Mouse (Mus musculus): ENCODE data around the gene Camkv. TPM values are rescaled to one million over a fixed set of nuclear protein-coding genes. Genes with fewer than 3 reads are reported as not detected.

Camkv gene
- polyA plus RNA-seq, 1 experiment from 2014 or later, result 13.0 TPM

DNA sequence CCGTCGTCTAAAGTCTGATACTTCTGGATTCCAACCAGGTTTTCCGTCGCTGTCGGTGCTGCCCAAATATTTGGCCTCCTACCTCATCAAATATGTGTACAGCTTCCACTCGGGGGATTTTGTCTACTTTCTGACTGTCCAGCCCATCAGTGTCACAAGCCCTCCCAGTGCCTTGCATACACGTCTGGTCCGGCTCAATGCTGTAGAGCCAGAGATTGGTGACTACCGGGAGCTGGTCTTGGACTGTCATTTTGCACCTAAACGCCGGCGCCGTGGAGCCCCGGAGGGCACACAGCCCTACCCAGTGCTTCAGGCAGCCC lies 27.7 kb upstream of the Camkv start:
- no peak overlapping the region for H3K27ac ChIP-seq
- 85% methylated on average over 14 of the region's 14 CpGs for WGBS
- H3K4me3 ChIP-seq, result no peak overlapping the region
- no peak for DNase-seq (ENCODE audit: low spot score)
- no peaks in the 10 kb centered on the region for H3K9me3 ChIP-seq
- peaks cover 33% of the 10 kb centered on the region for H3K4me1 ChIP-seq (replicated peaks)
- no peaks in the 10 kb centered on the region for H3K36me3 ChIP-seq
- H3K27me3 ChIP-seq (ENCODE audit: insufficient read depth, poor library complexity, severe bottlenecking), result peaks cover 43% of the 10 kb centered on the region

DNA sequence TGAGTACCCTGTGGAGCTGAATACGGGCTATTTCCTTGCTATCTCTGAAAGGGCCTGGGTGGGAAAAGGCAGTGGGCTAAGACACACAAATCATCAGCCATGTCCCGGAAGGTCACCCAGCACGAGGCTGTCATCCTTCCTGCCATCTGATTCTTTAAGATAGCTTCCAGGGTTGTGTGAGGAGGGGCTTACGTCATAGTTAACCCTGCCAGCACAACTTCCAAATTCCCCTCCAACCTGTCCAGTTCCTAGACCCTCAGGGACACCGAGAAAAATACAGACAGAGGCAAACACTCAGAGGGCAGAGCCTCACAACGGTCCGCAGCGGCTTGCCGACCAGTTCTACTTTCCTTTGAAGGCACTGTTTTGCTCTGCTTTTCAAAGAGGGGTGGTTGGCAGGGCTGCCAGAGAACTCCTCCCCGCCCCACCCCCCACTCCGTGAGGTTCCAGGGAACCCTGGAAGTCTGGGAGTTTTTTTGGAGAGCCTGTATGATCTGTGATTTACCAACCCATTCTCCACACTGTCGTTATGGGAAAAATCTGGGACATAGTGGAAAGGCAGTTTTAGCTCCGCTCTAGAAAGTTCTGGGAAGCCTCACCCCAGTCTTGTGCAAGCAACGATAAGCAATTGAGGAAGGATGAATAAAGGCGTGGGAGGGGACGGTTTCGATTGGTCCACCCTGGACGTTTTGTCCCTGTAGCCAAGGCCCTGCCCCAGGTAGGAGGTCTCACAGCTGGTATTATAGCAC lies 26.9 kb upstream of the Camkv start:
- Histone ChIP-seq H3K9me3 (no peaks in the 10 kb centered on the region), H3K27me3 (ENCODE audit: insufficient read depth, poor library complexity, severe bottlenecking) (peaks cover 40% of the 10 kb centered on the region), H3K36me3 (no peaks in the 10 kb centered on the region), H3K27ac (0 out of 2 replicates have a peak overlapping the region, but pooled peaks have one; percentile 16), H3K4me3 (peak overlapping the region; percentile 13; the same call in 1 of the 2 replicates), H3K4me1 (replicated peaks) (peaks cover 33% of the 10 kb centered on the region)
- no peak for DNase-seq (ENCODE audit: low spot score)
- WGBS, result 29% methylated on average over 18 of the region's 18 CpGs

DNA sequence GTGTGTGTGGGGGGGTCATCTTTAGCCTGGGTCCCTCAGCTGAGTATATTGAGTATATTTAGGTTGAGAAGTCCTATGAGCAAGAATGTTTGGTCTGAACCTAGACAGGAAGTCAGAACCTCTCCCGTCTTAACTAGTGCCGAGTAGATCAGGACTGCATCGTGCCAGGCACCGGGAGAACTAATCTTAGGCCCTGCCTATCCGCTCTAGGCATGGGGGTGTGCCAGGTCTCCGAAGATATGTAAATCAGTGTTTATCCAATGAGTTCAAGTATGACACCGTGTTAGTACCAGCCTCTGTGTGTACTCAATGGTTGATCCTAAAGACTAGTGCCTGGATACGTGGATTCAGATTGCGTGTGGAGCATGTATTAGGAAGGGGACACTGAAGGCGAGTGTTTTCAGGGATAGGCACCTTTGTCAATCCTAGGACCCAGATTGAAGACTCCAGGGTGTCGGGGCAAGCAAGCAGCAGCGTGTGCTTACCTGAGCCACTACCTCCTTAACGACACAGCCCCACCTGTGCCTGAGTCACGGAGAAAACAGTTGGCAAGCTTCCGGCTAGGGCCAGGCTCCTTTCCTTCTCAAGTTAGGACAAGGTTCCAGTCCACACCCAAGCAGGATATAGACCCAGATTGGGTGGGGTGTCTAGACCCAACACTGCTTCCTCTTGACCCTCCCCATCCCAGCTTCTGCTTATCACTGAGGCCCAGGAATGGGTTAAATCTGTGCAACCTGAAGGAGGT lies 25.3 kb upstream of the Camkv start:
- H3K4me1 ChIP-seq (replicated peaks), result peaks cover 33% of the 10 kb centered on the region
- no peaks in the 10 kb centered on the region for H3K9me3 ChIP-seq
- H3K36me3 ChIP-seq, result no peaks in the 10 kb centered on the region
- no peak overlapping the region for H3K27ac ChIP-seq
- H3K27me3 ChIP-seq (ENCODE audit: insufficient read depth, poor library complexity, severe bottlenecking), result peaks cover 43% of the 10 kb centered on the region
- H3K4me3 ChIP-seq, result no peak overlapping the region
- no peak for DNase-seq (ENCODE audit: low spot score)
- WGBS, result 88% methylated on average over 15 of the region's 15 CpGs

DNA sequence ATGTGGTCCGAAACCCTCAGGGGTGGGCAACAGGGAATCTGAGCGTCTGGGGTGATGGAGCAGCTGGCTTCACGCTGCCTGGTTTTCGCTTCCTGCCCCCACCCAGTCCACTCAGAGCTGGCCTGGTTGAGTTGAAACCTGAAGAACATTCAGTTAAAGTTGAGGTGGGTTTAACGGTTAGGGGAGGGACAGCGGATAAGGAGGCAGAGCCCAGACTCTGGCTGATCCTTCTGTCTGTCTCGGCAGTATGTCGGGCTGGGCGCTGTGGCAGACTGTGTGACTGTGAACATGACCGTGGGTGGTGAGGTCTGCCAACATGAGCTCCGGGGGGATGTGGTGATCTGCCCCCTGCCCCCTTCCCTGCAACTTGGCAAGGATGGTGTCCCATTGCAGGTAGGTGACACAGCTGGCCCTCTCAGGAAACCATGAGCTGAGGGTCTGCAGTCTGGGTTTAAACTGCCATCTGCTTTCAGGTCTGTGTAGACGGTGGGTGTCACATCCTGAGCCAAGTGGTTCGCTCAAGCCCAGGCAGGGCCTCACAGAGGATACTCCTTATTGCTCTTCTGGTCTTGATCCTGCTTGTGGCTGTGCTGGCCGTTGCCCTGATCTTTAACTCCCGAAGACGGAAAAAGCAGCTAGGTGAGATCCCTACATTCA lies 20.6 kb upstream of the Camkv start:
- DNase-seq (ENCODE audit: low spot score), result no peak
- H3K27ac ChIP-seq, result no peak overlapping the region; the same call in 1 of the 2 replicates
- H3K9me3 ChIP-seq, result no peaks in the 10 kb centered on the region
- 0 out of 2 replicates have a peak, but pooled peaks cover 9% of the 10 kb centered on the region for H3K27me3 ChIP-seq (ENCODE audit: insufficient read depth, poor library complexity, severe bottlenecking)
- no peak overlapping the region for H3K4me3 ChIP-seq
- H3K36me3 ChIP-seq, result no peaks in the 10 kb centered on the region
- peaks cover 12% of the 10 kb centered on the region for H3K4me1 ChIP-seq (replicated peaks)
- 82% methylated on average over 16 of the region's 16 CpGs for WGBS

DNA sequence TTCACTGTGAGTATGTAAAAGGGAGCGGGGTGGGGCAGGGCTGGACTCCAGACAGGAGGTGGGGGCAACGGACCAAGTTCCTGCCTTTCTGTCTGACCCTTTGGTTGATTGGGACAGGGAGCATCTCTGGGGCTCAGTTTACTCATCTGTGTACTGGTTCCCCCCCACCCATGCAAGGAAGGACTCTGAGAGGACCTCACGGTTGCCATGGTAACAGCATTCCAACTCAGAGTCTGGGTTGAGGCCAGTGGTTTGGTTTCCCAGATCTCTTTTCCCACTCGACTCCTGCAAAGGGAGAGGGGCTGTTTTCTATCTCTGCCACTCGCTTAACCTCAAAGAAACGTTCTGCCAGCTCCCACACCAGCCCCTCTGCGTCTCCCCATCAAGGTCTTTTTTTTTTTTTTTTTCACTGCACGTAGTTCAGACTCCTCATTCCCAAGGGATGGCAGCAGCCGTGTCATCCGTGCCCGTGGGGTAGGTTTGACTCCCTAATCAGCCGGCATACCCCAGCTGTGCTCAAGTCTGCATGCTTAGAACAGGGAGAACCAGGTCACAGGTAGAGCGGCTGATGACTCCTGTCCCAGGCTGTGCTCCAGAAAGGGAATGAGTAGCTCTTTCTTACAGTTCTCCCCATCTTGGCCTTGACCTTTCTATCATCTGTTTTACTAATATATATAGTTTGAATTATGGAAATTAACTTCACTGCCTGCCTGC lies 17.4 kb upstream of the Camkv start:
- Histone ChIP-seq H3K27me3 (ENCODE audit: insufficient read depth, poor library complexity, severe bottlenecking) (0 out of 2 replicates have a peak, but pooled peaks cover 16% of the 10 kb centered on the region), H3K36me3 (no peaks in the 10 kb centered on the region), H3K4me3 (no peak overlapping the region), H3K4me1 (replicated peaks) (peaks cover 13% of the 10 kb centered on the region), H3K9me3 (no peaks in the 10 kb centered on the region), H3K27ac (no peak overlapping the region)
- WGBS, result 43% methylated on average over 13 of the region's 13 CpGs
- no peak for DNase-seq (ENCODE audit: low spot score)

DNA sequence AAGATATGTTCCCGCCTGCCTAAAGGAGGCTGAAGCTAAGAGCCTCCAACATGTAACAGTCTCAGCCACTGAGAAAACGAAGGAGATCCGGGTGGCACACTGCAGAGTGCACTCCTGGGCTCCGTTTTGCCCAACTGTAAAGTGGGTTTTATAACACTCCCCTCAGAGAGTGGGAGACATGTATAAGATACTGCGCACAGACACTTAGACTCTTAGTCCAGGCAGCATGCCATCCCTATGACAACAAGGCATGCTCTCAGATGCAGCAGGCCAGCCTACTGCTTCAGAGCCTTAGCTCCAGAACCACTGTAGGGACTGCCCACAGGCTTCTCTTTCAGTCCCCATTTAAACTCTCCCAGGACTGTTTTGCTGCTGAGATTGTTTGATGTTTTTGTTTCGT lies 16.6 kb upstream of the Camkv start:
- no peaks in the 10 kb centered on the region for H3K9me3 ChIP-seq

DNA sequence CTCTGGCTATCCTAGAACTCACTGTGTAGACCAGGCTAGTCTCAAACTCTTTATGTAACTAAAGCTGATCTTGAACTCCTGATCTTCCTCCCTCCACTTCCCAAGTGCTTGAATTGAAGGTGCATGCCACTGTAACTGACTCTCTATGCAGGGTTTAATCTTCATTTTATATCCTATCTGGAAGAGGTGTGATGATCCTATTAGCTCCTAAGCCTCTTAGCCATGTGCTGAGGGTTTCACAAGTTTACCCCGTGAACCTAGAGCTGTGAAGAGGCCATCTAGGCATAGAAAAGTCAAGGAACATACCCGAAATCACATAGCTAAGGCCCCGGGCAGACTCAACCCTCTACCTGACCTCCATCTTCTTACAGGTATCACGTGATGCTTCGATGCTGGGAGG lies 16.0 kb upstream of the Camkv start:
- DNase-seq (ENCODE audit: low spot score), result no peak
- Histone ChIP-seq H3K36me3 (no peaks in the 10 kb centered on the region), H3K27me3 (ENCODE audit: insufficient read depth, poor library complexity, severe bottlenecking) (peaks cover 13% of the 10 kb centered on the region; the same call in 1 of the 2 replicates), H3K4me3 (no peak overlapping the region), H3K9me3 (no peaks in the 10 kb centered on the region), H3K27ac (no peak overlapping the region), H3K4me1 (replicated peaks) (peaks cover 26% of the 10 kb centered on the region)
- 79% methylated on average over 5 of the region's 5 CpGs for WGBS

More for the DNA sequence above, 16.6 kb upstream of the Camkv start:
- Histone ChIP-seq H3K36me3 (no peaks in the 10 kb centered on the region), H3K4me3 (no peak overlapping the region), H3K4me1 (replicated peaks) (peaks cover 20% of the 10 kb centered on the region), H3K27ac (no peak overlapping the region), H3K27me3 (ENCODE audit: insufficient read depth, poor library complexity, severe bottlenecking) (peaks cover 13% of the 10 kb centered on the region; the same call in 1 of the 2 replicates)
- DNase-seq (ENCODE audit: low spot score), result no peak
- 84% methylated on average over 6 of the region's 6 CpGs for WGBS

DNA sequence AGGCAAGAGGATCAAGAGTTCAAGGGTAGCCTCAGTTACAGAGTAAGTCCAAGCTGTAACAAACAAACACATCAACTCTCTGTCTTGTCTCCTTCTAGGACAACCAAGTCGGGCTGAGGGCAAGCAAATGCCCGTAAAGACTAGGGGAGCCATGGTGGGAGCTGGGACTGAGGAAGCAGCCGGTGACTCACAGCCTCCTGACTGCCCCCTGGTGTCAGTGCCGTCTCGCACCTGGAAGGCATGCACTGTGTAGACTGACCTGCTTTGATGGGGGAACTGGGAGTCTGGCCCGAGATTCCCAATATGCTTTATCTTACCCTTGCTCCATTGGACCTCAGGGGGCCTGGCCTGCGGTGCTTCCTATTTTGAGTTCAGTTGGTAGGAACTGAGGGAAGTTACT lies 12.5 kb upstream of the Camkv start:
- Histone ChIP-seq H3K4me3 (no peak overlapping the region), H3K27me3 (ENCODE audit: insufficient read depth, poor library complexity, severe bottlenecking) (peaks cover 8% of the 10 kb centered on the region; the same call in 1 of the 2 replicates), H3K36me3 (no peaks in the 10 kb centered on the region), H3K9me3 (no peaks in the 10 kb centered on the region), H3K4me1 (replicated peaks) (peaks cover 43% of the 10 kb centered on the region), H3K27ac (no peak overlapping the region)
- WGBS, result 28% methylated on average over 7 of the region's 7 CpGs
- no peak for DNase-seq (ENCODE audit: low spot score)

DNA sequence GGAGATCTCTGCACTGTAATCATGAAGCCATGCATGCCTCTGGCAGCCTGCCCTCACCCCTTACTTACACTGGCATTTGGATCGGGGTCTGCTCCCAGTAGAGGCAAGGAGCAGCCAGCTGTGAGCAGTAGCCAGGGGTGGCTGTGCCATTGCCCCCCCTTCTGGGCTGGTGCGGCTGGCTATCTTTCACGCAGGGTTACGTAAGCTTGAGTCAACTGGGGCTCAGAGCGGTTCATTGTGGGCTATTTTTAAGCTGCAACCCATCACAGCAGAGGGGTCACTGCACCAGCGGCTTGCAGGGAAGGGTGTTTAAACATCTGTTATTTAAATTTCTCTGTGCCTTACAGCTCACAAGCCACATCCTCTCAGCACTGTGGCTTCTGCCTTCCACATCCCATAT lies 11.5 kb upstream of the Camkv start:
- 59% methylated on average over 6 of the region's 6 CpGs for WGBS
- peaks cover 44% of the 10 kb centered on the region for H3K4me1 ChIP-seq (replicated peaks)
- H3K4me3 ChIP-seq, result no peak overlapping the region
- DNase-seq (ENCODE audit: low spot score), result no peak
- no peaks in the 10 kb centered on the region for H3K36me3 ChIP-seq
- peaks cover 8% of the 10 kb centered on the region; the same call in 1 of the 2 replicates for H3K27me3 ChIP-seq (ENCODE audit: insufficient read depth, poor library complexity, severe bottlenecking)
- H3K27ac ChIP-seq, result 0 out of 2 replicates have a peak overlapping the region, but pooled peaks have one; percentile 72
- no peaks in the 10 kb centered on the region for H3K9me3 ChIP-seq

DNA sequence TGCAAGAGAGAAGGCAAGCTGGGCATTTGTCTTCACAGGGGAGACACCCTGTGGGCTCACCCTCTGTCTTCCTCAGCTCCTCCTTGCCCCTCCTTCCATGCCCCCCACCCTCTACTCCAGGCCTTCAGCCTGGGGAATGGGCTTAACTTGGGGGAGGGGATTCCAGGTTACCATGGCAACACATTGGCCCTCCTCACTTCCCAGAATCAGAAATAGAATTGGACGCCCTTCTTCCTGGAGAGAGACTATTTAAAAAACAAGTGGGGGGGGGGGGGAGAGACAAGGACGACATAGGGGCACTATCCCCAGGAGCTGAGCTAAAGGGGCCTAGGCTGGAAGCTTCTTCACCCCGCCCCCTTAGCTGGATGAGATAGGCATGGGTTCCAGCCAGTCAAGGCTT lies 10.2 kb upstream of the Camkv start:
- H3K27ac ChIP-seq, result peak overlapping the region; percentile 72
- DNase-seq (ENCODE audit: low spot score), result no peak
- H3K27me3 ChIP-seq (ENCODE audit: insufficient read depth, poor library complexity, severe bottlenecking), result peaks cover 8% of the 10 kb centered on the region; the same call in 1 of the 2 replicates
- peaks cover 45% of the 10 kb centered on the region for H3K4me1 ChIP-seq (replicated peaks)
- H3K9me3 ChIP-seq, result no peaks in the 10 kb centered on the region
- WGBS, result 31% methylated on average over 3 of the region's 3 CpGs
- no peak overlapping the region for H3K4me3 ChIP-seq
- no peaks in the 10 kb centered on the region for H3K36me3 ChIP-seq

DNA sequence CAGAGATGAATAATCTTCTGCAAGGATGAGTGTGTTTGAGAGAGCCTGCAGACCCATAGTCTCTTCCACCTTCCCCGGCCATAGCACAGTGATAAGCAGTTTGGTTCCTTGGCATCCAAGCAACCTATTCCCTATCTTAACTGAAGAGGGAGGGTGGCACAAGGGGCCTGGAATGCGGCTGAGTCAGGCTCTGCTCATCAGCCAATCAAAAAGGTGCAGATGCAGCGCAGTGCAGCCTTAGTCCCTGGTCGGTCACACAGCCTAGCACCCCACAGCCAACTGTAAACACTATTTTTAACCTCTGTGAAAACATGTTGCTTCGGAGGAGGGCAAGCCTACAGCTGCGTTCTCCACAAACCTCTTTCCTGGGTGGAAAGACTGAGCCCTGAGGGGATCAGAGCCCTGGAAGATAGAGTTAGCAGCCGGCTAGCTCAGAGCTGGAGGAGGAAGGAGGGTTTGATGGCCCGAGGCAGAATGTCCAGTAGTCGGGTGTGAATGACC lies 8.5 kb upstream of the Camkv start:
- no peaks in the 10 kb centered on the region for H3K36me3 ChIP-seq
- DNase-seq (ENCODE audit: low spot score), result no peak
- no peaks in the 10 kb centered on the region for H3K9me3 ChIP-seq
- WGBS, result 50% methylated on average over 9 of the region's 9 CpGs
- no peak overlapping the region for H3K27ac ChIP-seq
- peaks cover 53% of the 10 kb centered on the region for H3K4me1 ChIP-seq (replicated peaks)
- no peaks in the 10 kb centered on the region; the same call in 1 of the 2 replicates for H3K27me3 ChIP-seq (ENCODE audit: insufficient read depth, poor library complexity, severe bottlenecking)
- H3K4me3 ChIP-seq, result no peak overlapping the region

DNA sequence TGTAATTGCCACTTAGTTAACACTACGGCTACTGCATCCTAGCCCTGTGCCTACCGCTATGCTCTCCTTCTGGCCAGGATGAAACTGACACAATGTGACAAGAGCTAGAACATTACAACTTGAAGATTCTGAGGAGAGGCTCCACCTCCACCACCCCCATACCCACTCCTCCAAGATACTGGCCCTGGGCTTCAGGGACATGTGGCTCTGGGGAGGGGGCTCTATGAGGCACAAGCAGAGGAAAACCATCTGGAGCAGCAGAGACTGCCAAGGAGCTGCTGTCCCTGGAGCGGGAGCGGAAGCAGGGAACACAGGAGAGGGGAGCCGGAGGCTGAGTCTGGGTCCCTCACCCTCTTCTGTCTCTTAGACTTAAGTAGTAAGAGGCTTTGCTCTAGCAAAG lies 7.7 kb upstream of the Camkv start:
- DNase-seq (ENCODE audit: low spot score), result no peak
- Histone ChIP-seq H3K4me1 (replicated peaks) (peaks cover 60% of the 10 kb centered on the region), H3K9me3 (no peaks in the 10 kb centered on the region), H3K4me3 (no peak overlapping the region), H3K27me3 (ENCODE audit: insufficient read depth, poor library complexity, severe bottlenecking) (no peaks in the 10 kb centered on the region; the same call in 1 of the 2 replicates), H3K27ac (no peak overlapping the region), H3K36me3 (no peaks in the 10 kb centered on the region)
- WGBS, result 89% methylated on average over 5 of the region's 5 CpGs

Data from hindbrain, embryonic 10.5 days (tissue).